Mouse (Mus musculus) MEL (cell line): Measurements from ENCODE around the gene Rab21. TPM values are rescaled to one million over a fixed set of nuclear protein-coding genes. Genes with fewer than 3 reads are reported as not detected.
A peak's percentile ranks its signal among the peaks of the same experiment; 100 is the strongest.

ENCODE experiments used
- DNase-seq: peaks from one replicate; pipeline ENCODE4 v3.0.0; 2011; ENCODE audit warnings: low read depth, low spot score
- H3K27ac ChIP-seq: 2 replicates; pipeline ENCODE4 v1.5.1; 2012; ENCODE audit warnings: low read depth, mild to moderate bottlenecking, control low read depth, low read length, moderate library complexity; ENCODE audit not compliant: control insufficient read depth
- H3K27me3 ChIP-seq, 2 experiments: fragments of 150-350 bp in 1 of 2; sonication (generic) in 1 of 2; 2 replicates each; pipeline ENCODE4 v1.6.1; 2012; ENCODE audit warnings: low read length in 2 of 2, mild to moderate bottlenecking in 2 of 2, improper control_type of control experiment in 1 of 2, moderate library complexity in 1 of 2; ENCODE audit not compliant: insufficient read depth in 2 of 2, control insufficient read depth in 1 of 2
- H3K36me3 ChIP-seq, 2 experiments: 2 replicates each; pipeline ENCODE4 v1.6.1; 2012 to 2014; ENCODE audit warnings: low read length in 2 of 2, improper control_type of control experiment in 1 of 2, inconsistent platforms in 1 of 2, mild to moderate bottlenecking in 1 of 2; ENCODE audit not compliant: insufficient read depth in 2 of 2, control insufficient read depth in 1 of 2
- H3K4me1 ChIP-seq, 2 experiments: fragments of 150-350 bp in 1 of 2; sonication (generic) in 1 of 2; 2 replicates each; pipeline ENCODE4 v1.6.1; 2012; ENCODE audit warnings: low read length in 2 of 2, improper control_type of control experiment in 1 of 2, mild to moderate bottlenecking in 1 of 2; ENCODE audit not compliant: insufficient read depth in 2 of 2, control insufficient read depth in 1 of 2
- H3K4me3 ChIP-seq, 2 experiments: fragments of 150-350 bp in 1 of 2; sonication (generic) in 1 of 2; 2 replicates each; pipeline ENCODE4 v1.5.1; 2012; ENCODE audit warnings: low read depth in 2 of 2, low read length in 2 of 2, mild to moderate bottlenecking in 2 of 2, moderate library complexity in 2 of 2, control low read depth in 1 of 2, improper control_type of control experiment in 1 of 2; ENCODE audit not compliant: control insufficient read depth in 1 of 2, insufficient read depth in 1 of 2
- H3K79me2 ChIP-seq: 2 replicates; pipeline ENCODE4 v1.6.1; 2012; ENCODE audit warnings: mild to moderate bottlenecking, low read length, moderate library complexity; ENCODE audit not compliant: control insufficient read depth, poor library complexity, insufficient read depth
- H3K9ac ChIP-seq: 2 replicates; pipeline ENCODE4 v1.6.1; 2012; ENCODE audit warnings: low read depth, mild to moderate bottlenecking, control low read depth, low read length, moderate library complexity; ENCODE audit not compliant: control insufficient read depth, poor library complexity, severe bottlenecking
- H3K9me3 ChIP-seq: fragments of 150-350 bp; sonication (generic); replicated peaks from 2 replicates; pipeline ENCODE4 v1.6.1; 2012; ENCODE audit warnings: mild to moderate bottlenecking, low read length, improper control_type of control experiment, moderate library complexity; ENCODE audit not compliant: insufficient read depth
- CTCF ChIP-seq, 3 experiments: IDR thresholded peaks in 2 of 3; conservative IDR thresholded peaks in 1 of 3; 2 replicates each; pipeline ENCODE4 v1.5.1; 2011 to 2012; ENCODE audit warnings: low read length in 3 of 3, low read depth in 2 of 3, mild to moderate bottlenecking in 2 of 3, improper control_type of control experiment in 1 of 3, inconsistent platforms in 1 of 3, mixed read lengths in 1 of 3, moderate library complexity in 1 of 3; ENCODE audit not compliant: control insufficient read depth in 1 of 3, insufficient read depth in 1 of 3, poor library complexity in 1 of 3, severe bottlenecking in 1 of 3
- ELF1 ChIP-seq: IDR thresholded peaks from 2 replicates; pipeline ENCODE4 v1.6.1; 2014; ENCODE audit warnings: low read depth, mild to moderate bottlenecking, inconsistent platforms, low read length, improper control_type of control experiment, moderate library complexity
- ETS1 ChIP-seq: IDR thresholded peaks from 2 replicates; pipeline ENCODE4 v1.6.1; 2012; ENCODE audit warnings: low read depth, mild to moderate bottlenecking, inconsistent platforms, low read length, improper control_type of control experiment, moderate library complexity
- HCFC1 ChIP-seq: IDR thresholded peaks from 2 replicates; pipeline ENCODE4 v1.6.1; 2012; ENCODE audit warnings: low read depth, mild to moderate bottlenecking, inconsistent platforms, low read length, improper control_type of control experiment, moderate library complexity
- MAZ ChIP-seq: IDR thresholded peaks from 2 replicates; pipeline ENCODE4 v1.6.1; 2012; ENCODE audit warnings: low read depth, mild to moderate bottlenecking, inconsistent platforms, low read length, improper control_type of control experiment
- MXI1 ChIP-seq: IDR thresholded peaks from 2 replicates; pipeline ENCODE4 v1.6.1; 2011; ENCODE audit warnings: mild to moderate bottlenecking, low read depth, low read length, improper control_type of control experiment
- MYC ChIP-seq: IDR thresholded peaks from 2 replicates; pipeline ENCODE4 v1.6.1; 2011; ENCODE audit warnings: low read depth, mild to moderate bottlenecking, low read length, improper control_type of control experiment, moderate library complexity
- NRF1 ChIP-seq: IDR thresholded peaks from 2 replicates; pipeline ENCODE4 v1.6.1; 2014; ENCODE audit warnings: low read depth, mild to moderate bottlenecking, inconsistent platforms, low read length, improper control_type of control experiment, moderate library complexity; ENCODE audit not compliant: poor library complexity, insufficient read depth, severe bottlenecking
- POLR2AphosphoS2 ChIP-seq: IDR thresholded peaks from 2 replicates; pipeline ENCODE4 v1.6.1; 2011; ENCODE audit warnings: low read length, improper control_type of control experiment
- RAD21 ChIP-seq: IDR thresholded peaks from 2 replicates; pipeline ENCODE4 v1.6.1; 2011; ENCODE audit warnings: mild to moderate bottlenecking, low read depth, low read length, improper control_type of control experiment
- SIN3A ChIP-seq: IDR thresholded peaks from 2 replicates; pipeline ENCODE4 v1.6.1; 2012; ENCODE audit warnings: low read length, improper control_type of control experiment, inconsistent platforms
- SMC3 ChIP-seq: IDR thresholded peaks from 2 replicates; pipeline ENCODE4 v1.6.1; 2011; ENCODE audit warnings: low read depth, low read length, improper control_type of control experiment
- TAL1 ChIP-seq: IDR thresholded peaks from 2 replicates; pipeline ENCODE4 v1.6.1; 2012; ENCODE audit warnings: mild to moderate bottlenecking, inconsistent platforms, low read length, moderate library complexity, mixed read lengths
- UBTF ChIP-seq: IDR thresholded peaks from 2 replicates; pipeline ENCODE4 v1.6.1; 2012; ENCODE audit warnings: low read depth, mild to moderate bottlenecking, inconsistent platforms, low read length, improper control_type of control experiment, moderate library complexity, borderline replicate concordance; ENCODE audit not compliant: insufficient read depth
- USF1 ChIP-seq: IDR thresholded peaks from 2 replicates; pipeline ENCODE4 v1.6.1; 2014; ENCODE audit warnings: low read depth, mild to moderate bottlenecking, inconsistent platforms, low read length, improper control_type of control experiment, moderate library complexity
- USF2 ChIP-seq, 2 experiments: IDR thresholded peaks; 2 replicates each; pipeline ENCODE4 v1.6.1; 2011 to 2012; ENCODE audit warnings: improper control_type of control experiment in 2 of 2, low read length in 2 of 2, borderline replicate concordance in 1 of 2, inconsistent platforms in 1 of 2, low read depth in 1 of 2, mild to moderate bottlenecking in 1 of 2; ENCODE audit not compliant: insufficient read depth in 1 of 2
- ZC3H11A ChIP-seq: IDR thresholded peaks from 2 replicates; pipeline ENCODE4 v1.6.1; 2012; ENCODE audit warnings: low read depth, mild to moderate bottlenecking, inconsistent platforms, low read length, improper control_type of control experiment
- ZNF384 ChIP-seq: IDR thresholded peaks from 2 replicates; pipeline ENCODE4 v1.6.1; 2012; ENCODE audit warnings: low read depth, mild to moderate bottlenecking, inconsistent platforms, low read length, improper control_type of control experiment
- polyA plus RNA-seq, 2 experiments: library from polyadenylated mRNA; stranded (reverse) in 1 of 2; unstranded in 1 of 2; fragments of >175 nt in 1 of 2; fragments of >200 nt in 1 of 2; gene quantifications; 2 replicates each; pipeline versions ENCODE4 v1.2.1 to v1.2.4; 2012; ENCODE audit warnings: low replicate concordance in 2 of 2, low read depth in 1 of 2; ENCODE audit not compliant: insufficient read length in 2 of 2, insufficient read depth in 1 of 2, missing spikeins in 1 of 2
- total RNA-seq: library from RNA; depleted of rRNA; stranded (reverse); fragments of 300-350 nt; gene quantifications from 2 replicates; pipeline ENCODE4 v1.2.3, GENCODE M21; 2012

Gene Rab21
- total and polyA plus RNA-seq, 3 experiments: 12.9 to 31.5 (median 20.9) TPM

GRCm38 (mm10) chr10:115323295-115323694, 7.9 kb upstream of the Rab21 start:
- peaks cover 0 to 2% of the 10 kb centered on the region in 2 experiments; a peak in 2 of 4 replicates for H3K36me3 ChIP-seq
- no peak overlapping the region for H3K4me3 ChIP-seq
- no peaks in the 10 kb centered on the region; a peak in 1 of 4 replicates for H3K4me1 ChIP-seq
- H3K27ac ChIP-seq: no peak overlapping the region
- H3K9me3 ChIP-seq: no peaks in the 10 kb centered on the region
- no peaks in the 10 kb centered on the region for H3K79me2 ChIP-seq
- no peaks in the 10 kb centered on the region for H3K27me3 ChIP-seq
- DNase-seq: peak; percentile 81
- no peak overlapping the region for H3K9ac ChIP-seq
- TF ChIP-seq MYC: no peak
- no peak for TF ChIP-seq HCFC1
- no peak for TF ChIP-seq NRF1
- peak; percentile 91 for TF ChIP-seq SMC3
- TF ChIP-seq ZC3H11A: peak; percentile 92
- TF ChIP-seq ZNF384: no peak
- 0 out of 2 replicates have a peak, but pooled peaks have one; percentile 23 for TF ChIP-seq SIN3A
- TF ChIP-seq CTCF (IDR thresholded peaks at IDR 0.05 in 2 of 3, conservative IDR thresholded peaks at IDR 0.05 in 1 of 3; ENCODE audit: control insufficient read depth in 1 of 3, insufficient read depth in 1 of 3, low read depth in 2 of 3, low read length in 3 of 3, poor library complexity in 1 of 3, severe bottlenecking in 1 of 3): peak; percentile 63 to 93 (median 88)
- no peak for TF ChIP-seq ELF1
- TF ChIP-seq RAD21: peak; percentile 98
- TF ChIP-seq UBTF: no peak
- no peak for TF ChIP-seq TAL1
- no peak for TF ChIP-seq ETS1
- TF ChIP-seq MXI1: no peak
- TF ChIP-seq USF2 (IDR thresholded peaks at IDR 0.05; ENCODE audit: borderline replicate concordance in 1 of 2, insufficient read depth in 1 of 2, low read depth in 1 of 2, low read length in 2 of 2): no peak

- H3K27ac ChIP-seq: no peak overlapping the region
- TF ChIP-seq MAZ: no peak
- no peak for TF ChIP-seq POLR2AphosphoS2
- TF ChIP-seq CTCF (IDR thresholded peaks at IDR 0.05 in 2 of 3, conservative IDR thresholded peaks at IDR 0.05 in 1 of 3; ENCODE audit: control insufficient read depth in 1 of 3, insufficient read depth in 1 of 3, low read depth in 2 of 3, low read length in 3 of 3, poor library complexity in 1 of 3, severe bottlenecking in 1 of 3): no peak
- TF ChIP-seq USF1: no peak
- TF ChIP-seq, all 39 proteins: peak for 0
These were observed 6.1 kb upstream of the Rab21 start for GRCm38 (mm10) chr10:115321317-115322035.

More at GRCm38 (mm10) chr10:115321317-115322035, 6.1 kb upstream of the Rab21 start:
- peaks cover 0 to under 1% of the 10 kb centered on the region in 2 experiments; a peak in 1 of 4 replicates for H3K4me1 ChIP-seq
- no peak overlapping the region for H3K4me3 ChIP-seq
- DNase-seq: peak; percentile 11
- H3K27me3 ChIP-seq: no peaks in the 10 kb centered on the region
- H3K79me2 ChIP-seq: no peaks in the 10 kb centered on the region
- H3K9me3 ChIP-seq: no peaks in the 10 kb centered on the region
- H3K9ac ChIP-seq: no peak overlapping the region
- H3K36me3 ChIP-seq: peaks cover 0 to 2% of the 10 kb centered on the region in 2 experiments; a peak in 2 of 4 replicates
